ENCODE assay signal across 17 mouse cellular contexts in the genomic region with DNA sequence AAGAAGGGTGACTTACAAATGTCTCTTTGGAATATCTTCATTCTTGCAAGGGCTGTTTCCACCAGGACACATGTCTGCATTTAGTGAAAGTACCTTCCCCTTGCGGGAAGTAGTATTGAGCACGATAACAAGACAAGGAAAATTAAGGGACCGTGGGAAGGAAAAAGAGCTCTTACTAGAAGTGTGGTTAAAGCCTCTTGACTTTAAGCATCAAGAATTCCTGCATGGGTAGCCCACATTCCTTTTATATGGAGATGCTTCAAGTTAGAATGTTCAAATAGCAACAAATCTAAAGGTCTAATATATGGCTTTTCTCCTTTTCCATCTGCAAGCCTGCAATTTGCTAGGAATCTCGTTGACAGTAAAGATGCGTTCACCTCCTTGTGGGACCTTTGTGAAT. TPM values are rescaled to one million over a fixed set of nuclear protein-coding genes. Genes with fewer than 3 reads are reported as not detected.
DNase-seq lines count a peak whose midpoint lies in the region; ATAC-seq and TF ChIP-seq lines count a peak whose summit lies in the region.
"Had no signal": no experiment of that assay in that cellular context is flagged by ENCODE, and none has a peak within 500 bp of the region (broad histone marks: within the 10 kb centered on the region; RNA-seq: fewer than 3 reads in every experiment).

No protein-coding gene starts in this region.

- no peaks in the 10 kb centered on the region for H3K27me3 ChIP-seq in hindbrain, embryonic 15.5 days
- no peaks in the 10 kb centered on the region for H3K27me3 ChIP-seq in hindbrain, embryonic 14.5 days (ENCODE audit: control insufficient read depth, insufficient read depth, low read length)
- H3K27me3 ChIP-seq in testis, adult 2 months (ENCODE audit: control insufficient read depth, insufficient read depth, low read length), result no peaks in the 10 kb centered on the region
- H3K27me3 ChIP-seq in stomach, postnatal 0 days (ENCODE audit: control insufficient read depth, insufficient read depth, low read length), result no peaks in the 10 kb centered on the region
- H3K27me3 ChIP-seq: CH12.LX; limb, embryonic 12.5 days; neural tube, embryonic 15.5 days had no signal

- H3K4me1 ChIP-seq in hindbrain, embryonic 15.5 days (replicated peaks), result peaks cover 26% of the 10 kb centered on the region
- peaks cover 24% of the 10 kb centered on the region for H3K4me1 ChIP-seq in hindbrain, embryonic 14.5 days (replicated peaks; ENCODE audit: control insufficient read depth, insufficient read depth, low read length)
- peaks cover 5% of the 10 kb centered on the region for H3K4me1 ChIP-seq in testis, adult 2 months (ENCODE audit: control insufficient read depth, insufficient read depth, low read length)
- no peaks in the 10 kb centered on the region; the same call in none of the 2 replicates for H3K4me1 ChIP-seq in stomach, postnatal 0 days (replicated peaks; ENCODE audit: control insufficient read depth, insufficient read depth)

- no peak for TF ChIP-seq CTCF in layer of hippocampus, adult 2 months (conservative IDR thresholded peaks at IDR 0.05)
- no peak for TF ChIP-seq CTCF in testis, adult 2 months (IDR thresholded peaks at IDR 0.05; ENCODE audit: control insufficient read depth, insufficient read depth, insufficient replicate concordance, low read depth, low read length)
- TF ChIP-seq CTCF in stomach, postnatal 0 days (IDR thresholded peaks at IDR 0.05; ENCODE audit: low read depth), result no peak

- DNase-seq in hindbrain, embryonic 14.5 days (ENCODE audit: low spot score), result no peak
- no peak for DNase-seq in layer of hippocampus, adult 2 months (ENCODE audit: low spot score in 2 of 2)
- DNase-seq in layer of hippocampus, postnatal 10 days (ENCODE audit: low spot score in 2 of 2), result no peak
- no peak for DNase-seq in testis, postnatal 14 days (ENCODE audit: low spot score)
- no peak for DNase-seq in stomach, postnatal 0 days (ENCODE audit: low spot score)
- DNase-seq in embryo, embryonic 10 days (ENCODE audit: low spot score), result no peak
- DNase-seq: adrenal gland, adult 8-10 months; B cell, adult 2 months; cerebellum, adult 2 months; kidney, adult 11 months; lung, adult 2 months had no signal

- 93% methylated on average over 5 of the region's 5 CpGs for WGBS in hindbrain, embryonic 15.5 days
- 95% methylated on average over 5 of the region's 5 CpGs for WGBS in hindbrain, embryonic 14.5 days
- WGBS in stomach, postnatal 0 days, result 92% methylated on average over 5 of the region's 5 CpGs

- no peak overlapping the region for H3K9ac ChIP-seq in hindbrain, embryonic 15.5 days
- H3K9ac ChIP-seq in hindbrain, embryonic 14.5 days, result no peak overlapping the region
- no peak overlapping the region for H3K9ac ChIP-seq in stomach, postnatal 0 days (ENCODE audit: low read length)

- H3K4me3 ChIP-seq in hindbrain, embryonic 15.5 days, result no peak overlapping the region
- no peak overlapping the region for H3K4me3 ChIP-seq in hindbrain, embryonic 14.5 days (replicated peaks; ENCODE audit: low read length)
- no peak overlapping the region for H3K4me3 ChIP-seq in layer of hippocampus, adult 2 months
- H3K4me3 ChIP-seq in testis, adult 2 months (ENCODE audit: control insufficient read depth, low read depth, low read length), result peak overlapping the region; percentile 91; the same call in 1 of the 2 replicates
- no peak overlapping the region for H3K4me3 ChIP-seq in stomach, postnatal 0 days (ENCODE audit: low read depth, low read length)

- H3K9me3 ChIP-seq in hindbrain, embryonic 15.5 days, result no peaks in the 10 kb centered on the region
- H3K9me3 ChIP-seq in hindbrain, embryonic 14.5 days (ENCODE audit: control insufficient read depth, low read length), result no peaks in the 10 kb centered on the region
- H3K9me3 ChIP-seq in stomach, postnatal 0 days (ENCODE audit: control insufficient read depth, low read length), result no peaks in the 10 kb centered on the region
- H3K9me3 ChIP-seq: limb, embryonic 12.5 days; liver, embryonic 12.5 days; neural tube, embryonic 15.5 days had no signal

- no peak for TF ChIP-seq POLR2A in testis, adult 2 months (IDR thresholded peaks at IDR 0.05; ENCODE audit: control insufficient read depth, low read depth, low read length)

- TF ChIP-seq EP300 in stomach, postnatal 0 days (optimal IDR thresholded peaks at IDR 0.05), result no peak

- no peaks in the 10 kb centered on the region for H3K36me3 ChIP-seq in hindbrain, embryonic 15.5 days
- peaks cover 13% of the 10 kb centered on the region for H3K36me3 ChIP-seq in hindbrain, embryonic 14.5 days (replicated peaks; ENCODE audit: control insufficient read depth, insufficient read depth)
- H3K36me3 ChIP-seq in testis, adult 2 months (ENCODE audit: control insufficient read depth, insufficient read depth, low read length), result no peaks in the 10 kb centered on the region; the same call in 1 of the 2 replicates
- no peaks in the 10 kb centered on the region for H3K36me3 ChIP-seq in stomach, postnatal 0 days (ENCODE audit: control insufficient read depth, insufficient read depth, low read length)

- H3K4me2 ChIP-seq in hindbrain, embryonic 15.5 days, result 0 out of 2 replicates have a peak overlapping the region, but pooled peaks have one; percentile 59
- no peak overlapping the region for H3K4me2 ChIP-seq in hindbrain, embryonic 14.5 days (replicated peaks)
- no peak overlapping the region for H3K4me2 ChIP-seq in stomach, postnatal 0 days (replicated peaks; ENCODE audit: low read depth)

- ATAC-seq in hindbrain, embryonic 15.5 days (ENCODE audit: low FRiP score, low read depth), result no peak
- no peak for ATAC-seq in hindbrain, embryonic 14.5 days (ENCODE audit: low FRiP score)
- ATAC-seq in stomach, postnatal 0 days (ENCODE audit: low FRiP score, low TSS enrichment), result no peak

- no peak overlapping the region for H3K27ac ChIP-seq in hindbrain, embryonic 15.5 days (replicated peaks)
- H3K27ac ChIP-seq in hindbrain, embryonic 14.5 days, result no peak overlapping the region
- peak overlapping the region; percentile 97; the same call in 1 of the 2 replicates for H3K27ac ChIP-seq in layer of hippocampus, adult 2 months
- H3K27ac ChIP-seq in testis, adult 2 months (ENCODE audit: control insufficient read depth, insufficient read depth, low read depth, low read length), result peak overlapping the region; percentile 86
- H3K27ac ChIP-seq in stomach, postnatal 0 days (replicated peaks), result peak overlapping the region; percentile 36; the same call in 1 of the 2 replicates
- H3K27ac ChIP-seq: limb, embryonic 12.5 days had no signal

RNA-seq across cellular contexts. Expression of a gene that starts 0.9 kb away (rescaled TPM):
- polyA plus RNA-seq in hindbrain, embryonic 15.5 days (2015; fragmentation: Nextera tagmentation; extraction: Ambion mirVana), result 209 and 212 TPM in 2 replicates
- 228 and 243 TPM in 2 replicates for polyA plus RNA-seq in hindbrain, embryonic 14.5 days (2014; fragmentation: Nextera tagmentation; extraction: Ambion mirVana)
- total RNA-seq in layer of hippocampus, adult 2 months (2021), result 100 to 1,000 TPM; 204 to 214 TPM
- total RNA-seq in layer of hippocampus, postnatal 10 days (2021), result 100 to 1,000 TPM; 201 to 207 TPM
- 162 and 164 TPM in 2 replicates for polyA plus RNA-seq in testis, adult 2 months (2012; rRNA removed)
- polyA plus RNA-seq in stomach, postnatal 0 days (2015; fragmentation: Nextera tagmentation; extraction: Ambion mirVana), result 204 and 212 TPM in 2 replicates

RNA-seq across cellular contexts. Expression of a gene that starts 5.9 kb away (rescaled TPM):
- 26.2 and 27.0 TPM in 2 replicates for polyA plus RNA-seq in hindbrain, embryonic 15.5 days (2015; fragmentation: Nextera tagmentation; extraction: Ambion mirVana)
- polyA plus RNA-seq in hindbrain, embryonic 14.5 days (2014; fragmentation: Nextera tagmentation; extraction: Ambion mirVana), result 18.5 and 18.7 TPM in 2 replicates
- total RNA-seq in layer of hippocampus, adult 2 months (2021), result 10 to 100 TPM; 41.5 to 50.3 TPM
- total RNA-seq in layer of hippocampus, postnatal 10 days (2021), result 10 to 100 TPM; 31.5 to 34.1 TPM
- polyA plus RNA-seq in testis, adult 2 months (2012; rRNA removed), result 45.0 and 59.8 TPM in 2 replicates
- 2.6 and 2.7 TPM in 2 replicates for polyA plus RNA-seq in stomach, postnatal 0 days (2015; fragmentation: Nextera tagmentation; extraction: Ambion mirVana)

RNA-seq across cellular contexts. Expression of a gene that starts 33.5 kb away (rescaled TPM):
- polyA plus RNA-seq in hindbrain, embryonic 15.5 days (2015; fragmentation: Nextera tagmentation; extraction: Ambion mirVana), result 92.4 and 94.4 TPM in 2 replicates
- polyA plus RNA-seq in hindbrain, embryonic 14.5 days (2014; fragmentation: Nextera tagmentation; extraction: Ambion mirVana), result 93.9 and 101 TPM in 2 replicates
- total RNA-seq in layer of hippocampus, adult 2 months (2021), result 10 to 100 TPM; 58.5 to 65.1 TPM
- 10 to 100 TPM; 71.1 to 77.8 TPM for total RNA-seq in layer of hippocampus, postnatal 10 days (2021)
- polyA plus RNA-seq in testis, adult 2 months (2012; rRNA removed), result 27.0 and 29.5 TPM in 2 replicates
- 31.2 and 32.7 TPM in 2 replicates for polyA plus RNA-seq in stomach, postnatal 0 days (2015; fragmentation: Nextera tagmentation; extraction: Ambion mirVana)

Comparison
In these comparisons a context has a peak if more than half of its experiments do, and no peak if none do; other contexts are left out.
1. H3K27ac ChIP-seq: peak in layer of hippocampus, adult 2 months (single experiment), testis, adult 2 months (single experiment) and stomach, postnatal 0 days (single experiment); none in hindbrain, embryonic 15.5 days (single experiment) and hindbrain, embryonic 14.5 days (single experiment).